Mouse (Mus musculus) kidney, postnatal 0 days (tissue): ENCODE measurements around the gene Rxfp4. TPM values are rescaled to one million over a fixed set of nuclear protein-coding genes. Genes with fewer than 3 reads are reported as not detected.

Source experiments
- ATAC-seq: fragments of 200-750 bp; cut with Nextera tagmentation; replicated peaks from 2 replicates; pipeline ENCODE4 v1.8.0; 2017; ENCODE audit warnings: low read depth, moderate number of reproducible peaks, moderate TSS enrichment, moderate library complexity; ENCODE audit not compliant: low FRiP score
- DNase-seq: peaks from one replicate; pipeline ENCODE4 v3.0.0-alpha.2; 2016; ENCODE audit warnings: low spot score
- H3K27ac ChIP-seq: fragments of 300-500 bp; sonication (generic); 2 replicates; pipeline ENCODE4 v1.5.1; 2014; ENCODE audit warnings: mild to moderate bottlenecking
- H3K27me3 ChIP-seq: fragments of 300-500 bp; sonication (generic); 2 replicates; pipeline ENCODE4 v1.6.1; 2014; ENCODE audit warnings: low read length, mixed read lengths; ENCODE audit not compliant: insufficient read depth
- H3K36me3 ChIP-seq: fragments of 300-500 bp; sonication (generic); 2 replicates; pipeline ENCODE4 v1.6.1; 2014; ENCODE audit warnings: low read length, mixed read lengths; ENCODE audit not compliant: insufficient read depth
- H3K4me1 ChIP-seq: fragments of 300-500 bp; sonication (generic); replicated peaks from 2 replicates; pipeline ENCODE4 v1.6.1; 2014; ENCODE audit warnings: antibody characterized with exemption, low read length, mixed read lengths; ENCODE audit not compliant: insufficient read depth
- H3K4me2 ChIP-seq: fragments of 300-500 bp; sonication (generic); 2 replicates; pipeline ENCODE4 v1.6.1; 2014; ENCODE audit warnings: mild to moderate bottlenecking, low read length, moderate library complexity, mixed read lengths
- H3K4me3 ChIP-seq: fragments of 300-500 bp; sonication (generic); replicated peaks from 2 replicates; pipeline ENCODE4 v1.5.1; 2014; ENCODE audit warnings: low read depth, low read length
- H3K9ac ChIP-seq: fragments of 300-500 bp; sonication (generic); 2 replicates; pipeline ENCODE4 v1.6.1; 2014; ENCODE audit warnings: low read depth, low read length
- H3K9me3 ChIP-seq: fragments of 300-500 bp; sonication (generic); replicated peaks from 2 replicates; pipeline ENCODE4 v1.6.1; 2016; ENCODE audit warnings: low read length, inconsistent platforms, mixed read lengths
- CTCF ChIP-seq: IDR thresholded peaks from 2 replicates; pipeline ENCODE4 v1.5.1; 2016; ENCODE audit warnings: antibody characterized with exemption, low read depth, mild to moderate bottlenecking, moderate library complexity
- WGBS: fragments of 180-500 bp; shearing (Covaris S2); extraction: QIAGEN DNeasy Blood & Tissue Kit; methylation state at CpG from one replicate; pipeline ENCODE4 v1.1.7; 2014; 5-methylcytosine and 5-hydroxymethylcytosine counted together
- polyA plus RNA-seq: library from polyadenylated mRNA; unstranded; fragments of >200 nt; fragmentation: Nextera tagmentation; extraction: Ambion mirVana; gene quantifications from 2 replicates; pipeline ENCODE4 v1.2.1, GENCODE M21; 2015

Gene Rxfp4
- polyA plus RNA-seq, 1 experiment from 2014 or later: not detected

DNA sequence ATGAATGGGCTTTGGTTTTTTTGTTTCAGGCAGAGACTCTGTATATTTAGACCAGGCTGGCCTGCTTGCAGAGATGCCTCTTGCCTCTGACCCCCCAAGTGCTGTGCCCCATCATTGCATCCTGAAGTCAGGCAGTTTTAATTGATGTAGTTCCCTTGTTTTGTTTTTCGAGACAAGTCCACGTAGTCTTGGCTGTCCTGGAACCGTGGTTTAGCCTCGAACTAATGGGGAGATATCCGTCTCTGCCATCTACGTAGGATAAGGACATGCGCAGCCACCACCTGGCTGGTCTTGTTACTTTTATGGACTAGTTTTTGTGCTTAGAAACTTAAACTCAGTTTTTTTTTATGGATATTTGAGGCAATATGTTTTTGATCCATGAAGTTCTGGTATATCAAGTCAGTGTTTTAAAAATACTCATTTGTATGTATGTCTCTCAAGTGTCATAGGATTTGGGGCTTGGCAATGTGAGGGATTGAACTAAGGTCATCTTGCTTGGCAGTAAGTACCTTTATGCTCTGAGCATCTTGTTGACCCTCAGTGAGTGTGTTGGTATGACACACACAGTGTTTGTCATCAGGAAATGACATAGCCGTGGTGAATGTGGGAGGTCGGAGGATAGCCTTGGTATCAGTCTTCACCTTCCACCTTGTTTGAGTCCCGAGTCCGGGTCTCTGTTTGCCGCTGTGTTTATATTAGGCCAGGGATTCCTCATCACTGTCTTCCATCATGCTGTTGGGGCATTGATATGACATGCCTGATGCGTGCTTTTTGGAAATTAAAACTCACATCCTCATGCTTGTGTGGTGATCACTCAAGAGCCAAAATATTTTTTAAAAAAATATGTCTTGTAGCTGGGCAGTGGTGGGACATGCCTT is 34.0 kb upstream of the Rxfp4 start:
- Histone ChIP-seq H3K27me3 (no peaks in the 10 kb centered on the region), H3K36me3 (peaks cover 26% of the 10 kb centered on the region), H3K27ac (peak overlapping the region; percentile 99; the same call in 1 of the 2 replicates), H3K9me3 (no peaks in the 10 kb centered on the region), H3K4me2 (peak overlapping the region; percentile 92), H3K9ac (peak overlapping the region; percentile 95), H3K4me1 (peaks cover 10% of the 10 kb centered on the region; the same call in 1 of the 2 replicates), H3K4me3 (peak overlapping the region; percentile 94)
- TF ChIP-seq CTCF: no peak
- DNase-seq (no peak), ATAC-seq (no peak)
- 21% methylated on average over 13 of the region's 13 CpGs for WGBS

DNA sequence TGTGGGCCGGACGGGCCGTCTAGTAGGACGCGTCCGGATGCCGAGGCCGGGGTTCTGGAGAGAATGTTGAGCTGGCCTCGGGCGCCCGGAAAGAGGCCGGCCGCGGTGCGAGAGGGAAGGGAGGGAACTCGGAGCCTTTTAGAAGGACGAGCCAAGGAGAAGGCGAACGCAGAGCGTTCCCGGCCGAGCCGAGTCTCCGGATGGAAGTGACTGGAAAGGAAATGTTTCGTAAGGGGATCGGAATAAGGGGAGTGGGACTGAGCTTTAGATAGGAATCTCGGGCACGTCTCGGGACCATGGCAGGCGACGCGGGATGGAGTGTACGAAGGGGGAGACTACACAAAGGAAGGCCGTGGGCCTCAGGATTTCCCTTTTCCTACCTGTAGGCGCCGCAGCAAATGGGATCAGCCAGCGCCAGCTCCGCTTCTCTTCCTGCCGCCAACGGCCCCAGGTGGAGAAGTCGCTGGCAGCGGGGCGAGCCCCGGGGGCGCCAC is 33.1 kb upstream of the Rxfp4 start:
- peak; percentile 43 for TF ChIP-seq CTCF

DNA sequence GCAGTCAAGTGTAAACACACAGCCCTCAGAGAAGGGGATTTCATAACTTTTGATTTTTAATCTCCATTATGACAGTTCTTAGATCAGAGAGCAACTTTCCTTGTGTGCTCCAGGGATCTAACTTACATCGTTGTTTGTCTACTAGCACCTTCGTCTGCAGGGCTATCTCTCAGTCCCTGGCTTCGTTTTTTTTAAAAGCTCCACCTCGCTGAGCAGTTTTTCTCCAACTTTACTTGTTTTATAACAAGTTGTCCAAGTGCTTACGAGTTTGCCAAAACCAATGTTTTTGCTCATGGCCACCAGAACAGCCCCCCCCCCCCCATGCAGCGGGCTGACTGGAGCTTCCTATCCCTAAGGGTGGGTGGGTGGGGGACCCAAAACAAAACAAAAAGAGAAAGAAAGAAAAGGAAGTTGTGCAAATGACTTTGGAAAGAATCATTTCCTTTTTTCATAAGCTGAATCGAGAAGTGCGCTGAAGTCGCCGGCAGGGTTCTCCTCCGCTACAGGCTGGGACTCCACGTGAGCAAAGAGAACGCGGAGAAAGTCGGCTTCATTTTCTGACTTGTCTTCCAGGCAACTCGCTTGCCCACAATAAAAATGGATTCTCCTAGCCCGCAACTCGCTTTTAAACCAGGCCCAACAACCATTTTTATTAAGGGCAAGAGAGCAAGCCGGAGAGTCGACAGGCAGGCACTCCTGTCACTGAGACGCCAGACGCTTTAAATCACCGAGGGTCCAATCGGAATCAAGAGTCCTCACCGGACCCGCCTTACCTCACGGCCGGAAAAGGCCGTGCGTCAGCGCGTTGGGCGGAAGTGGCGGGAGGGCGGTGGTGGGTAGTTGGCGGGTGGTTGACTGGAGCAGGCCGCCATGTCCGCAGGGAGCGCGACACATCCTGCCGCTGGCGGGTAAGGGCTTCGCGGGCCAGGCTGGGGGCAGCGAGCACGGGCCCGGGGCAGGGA is 32.3 kb upstream of the Rxfp4 start, which contains the start of gene Khdc4:
Gene Khdc4 (plus strand): TSS at position 824 of the 962 bp plus-strand sequence.
- under 1% methylated on average over 47 of the region's 47 CpGs for WGBS
- Histone ChIP-seq H3K4me1 (peaks cover 10% of the 10 kb centered on the region; the same call in 1 of the 2 replicates), H3K4me3 (peak within 1 kb of the TSS; percentile 94), H3K9ac (peak within 1 kb of the TSS; percentile 95), H3K9me3 (no peaks in the 10 kb centered on the region), H3K36me3 (peaks cover 12% of the 10 kb centered on the region), H3K4me2 (peak within 1 kb of the TSS; percentile 92), H3K27ac (peak within 1 kb of the TSS; percentile 99), H3K27me3 (no peaks in the 10 kb centered on the region)
- no peak for TF ChIP-seq CTCF
- DNase-seq (peak; percentile 99), ATAC-seq (peak; percentile 98)

More for the DNA sequence above, 33.1 kb upstream of the Rxfp4 start:
- no peaks in the 10 kb centered on the region for H3K9me3 ChIP-seq
- DNase-seq (peak; percentile 80), ATAC-seq (peak; percentile 55)
- peak overlapping the region; percentile 95 for H3K9ac ChIP-seq
- H3K4me2 ChIP-seq: peak overlapping the region; percentile 92
- WGBS: under 1% methylated on average over 45 of the region's 45 CpGs
- H3K36me3 ChIP-seq: peaks cover 18% of the 10 kb centered on the region
- H3K4me1 ChIP-seq: peaks cover 10% of the 10 kb centered on the region; the same call in 1 of the 2 replicates
- H3K27ac ChIP-seq: peak overlapping the region; percentile 99
- H3K27me3 ChIP-seq: no peaks in the 10 kb centered on the region
- H3K4me3 ChIP-seq: peak overlapping the region; percentile 94

DNA sequence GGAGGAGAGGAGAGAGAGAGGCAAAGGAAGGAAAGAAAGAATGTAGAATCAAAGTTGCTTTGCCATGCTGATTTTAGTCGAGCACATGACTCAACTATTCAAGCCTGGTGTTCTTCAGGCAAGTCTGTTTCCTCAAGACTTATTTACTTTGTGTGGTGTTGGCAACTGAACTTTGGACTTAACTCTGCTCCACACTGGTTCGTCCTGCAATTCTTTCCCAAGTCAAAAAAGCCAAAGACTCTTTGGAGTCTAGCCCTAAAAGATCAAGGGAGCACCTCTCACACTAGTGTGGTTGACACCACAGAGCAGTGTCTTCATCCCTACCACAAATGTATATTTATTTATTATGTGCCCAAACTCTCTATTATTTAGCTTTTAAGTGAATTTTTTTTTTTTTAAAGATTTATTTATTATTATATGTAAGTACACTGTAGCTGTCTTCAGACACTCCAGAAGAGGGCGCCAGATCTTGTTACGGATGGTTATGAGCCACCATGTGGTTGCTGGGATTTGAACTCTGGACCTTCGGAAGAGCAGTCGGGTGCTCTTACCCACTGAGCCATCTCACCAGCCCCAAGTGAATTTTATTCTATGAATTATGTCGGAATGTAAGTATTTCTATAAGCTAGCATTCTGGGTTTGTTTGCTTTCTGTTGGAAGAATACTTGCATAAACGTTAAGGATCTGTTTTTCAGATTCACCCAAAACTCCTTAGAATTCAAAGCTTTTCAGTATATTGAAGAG is 31.5 kb upstream of the Rxfp4 start:
- 70% methylated on average over 6 of the region's 8 CpGs for WGBS
- Histone ChIP-seq H3K4me1 (peaks cover 10% of the 10 kb centered on the region; the same call in 1 of the 2 replicates), H3K4me3 (peak overlapping the region; percentile 94), H3K9ac (no peak overlapping the region; the same call in 1 of the 2 replicates), H3K36me3 (peaks cover 4% of the 10 kb centered on the region; the same call in 1 of the 2 replicates), H3K27ac (peak overlapping the region; percentile 99), H3K9me3 (no peaks in the 10 kb centered on the region), H3K4me2 (peak overlapping the region; percentile 58), H3K27me3 (no peaks in the 10 kb centered on the region)
- peak; percentile 42; the same call in 1 of the 2 replicates for TF ChIP-seq CTCF
- ATAC-seq (no peak), DNase-seq (peak; percentile 12)

DNA sequence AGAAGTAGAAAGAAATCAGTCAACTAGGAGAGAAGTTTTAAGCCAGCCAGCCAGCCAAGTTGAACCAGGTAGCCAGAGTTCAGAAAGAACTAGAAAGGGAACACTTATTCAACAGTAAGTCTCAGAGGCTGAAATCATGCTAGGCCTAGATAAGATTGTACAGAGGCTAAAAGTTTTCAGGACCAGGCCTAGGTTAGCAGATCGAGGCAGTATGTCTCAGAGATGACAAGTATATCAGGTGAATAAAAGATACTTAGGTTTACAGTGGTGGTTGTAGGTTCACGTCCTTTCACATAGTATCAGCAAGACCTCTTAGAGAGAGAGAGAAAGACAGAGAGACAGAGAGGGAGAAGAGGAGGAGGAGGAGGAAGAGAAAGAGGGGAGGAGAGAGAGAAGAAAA is 30.9 kb upstream of the Rxfp4 start:
- Histone ChIP-seq H3K4me2 (no peak overlapping the region), H3K36me3 (no peaks in the 10 kb centered on the region), H3K27ac (no peak overlapping the region), H3K27me3 (no peaks in the 10 kb centered on the region), H3K4me3 (no peak overlapping the region), H3K4me1 (peaks cover 10% of the 10 kb centered on the region; the same call in 1 of the 2 replicates), H3K9me3 (no peaks in the 10 kb centered on the region), H3K9ac (no peak overlapping the region)
- no peak for ATAC-seq
- 87% methylated on average over 2 of the region's 2 CpGs for WGBS
- no peak for DNase-seq
- no peak for TF ChIP-seq CTCF
